Mouse (Mus musculus): ENCODE results near the gene Gm28539. TPM values are rescaled to one million over a fixed set of nuclear protein-coding genes. Genes with fewer than 3 reads are reported as not detected.

The Gm28539 gene
- polyA plus RNA-seq (2015; fragmentation: Nextera tagmentation; extraction: Ambion mirVana), result not detected in 2 replicates

DNA sequence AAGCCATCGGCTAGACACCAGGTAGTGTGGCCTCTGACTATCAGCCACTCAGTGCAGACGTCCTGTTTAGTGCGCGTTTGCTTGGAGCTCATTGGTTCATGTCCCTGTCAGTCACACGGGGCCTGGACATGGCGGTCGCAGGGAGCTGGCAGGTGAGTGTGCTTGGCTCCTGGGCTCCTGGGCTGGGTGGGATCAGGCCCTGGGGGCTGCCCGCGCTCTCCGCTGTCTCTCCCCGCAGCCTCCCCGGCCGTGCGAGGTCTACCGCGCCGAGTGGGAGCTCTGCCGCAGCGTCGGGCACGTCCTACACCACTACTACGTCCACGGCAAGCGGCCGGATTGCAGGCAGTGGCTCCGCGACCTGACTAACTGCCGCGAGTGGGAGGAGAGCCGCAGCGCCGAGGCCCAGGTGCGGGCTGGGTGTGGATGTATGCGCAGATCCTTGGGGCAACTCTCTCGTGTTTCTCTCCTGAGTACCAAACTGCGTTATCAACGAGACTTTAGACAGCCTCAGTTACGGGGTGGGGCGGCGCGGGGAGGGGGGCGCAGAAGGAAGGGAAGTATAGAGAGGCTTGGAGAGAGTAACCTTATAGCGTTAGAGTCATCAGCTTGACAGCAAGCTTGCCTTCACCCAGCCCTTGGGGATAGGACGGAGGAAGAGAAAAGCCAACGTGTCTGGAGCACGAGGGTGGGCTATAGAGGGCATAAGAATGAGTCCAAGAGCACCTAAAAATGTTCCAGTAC lies at the start of gene Gm28539, which contains the start of gene 2510002D24Rik:
TSS of gene Gm28539 (plus strand) at position 117 of the 741 bp plus-strand sequence.
TSS of gene 2510002D24Rik (plus strand) at position 111 of the 741 bp plus-strand sequence.
- Histone ChIP-seq H3K4me3 (peak within 1 kb of the TSS; percentile 93), H3K27ac (peak within 1 kb of the TSS; percentile 75), H3K36me3 (peaks cover 59% of the 10 kb centered on the region), H3K4me1 (no peaks in the 10 kb centered on the region), H3K27me3 (no peaks in the 10 kb centered on the region), H3K9me3 (no peaks in the 10 kb centered on the region), H3K9ac (peak within 1 kb of the TSS; percentile 84), H3K4me2 (replicated peaks) (peak within 1 kb of the TSS; percentile 74)
- ATAC-seq (ENCODE audit: low FRiP score, low read depth), result peak; percentile 99
- WGBS, result under 1% methylated on average over 46 of the region's 46 CpGs

DNA sequence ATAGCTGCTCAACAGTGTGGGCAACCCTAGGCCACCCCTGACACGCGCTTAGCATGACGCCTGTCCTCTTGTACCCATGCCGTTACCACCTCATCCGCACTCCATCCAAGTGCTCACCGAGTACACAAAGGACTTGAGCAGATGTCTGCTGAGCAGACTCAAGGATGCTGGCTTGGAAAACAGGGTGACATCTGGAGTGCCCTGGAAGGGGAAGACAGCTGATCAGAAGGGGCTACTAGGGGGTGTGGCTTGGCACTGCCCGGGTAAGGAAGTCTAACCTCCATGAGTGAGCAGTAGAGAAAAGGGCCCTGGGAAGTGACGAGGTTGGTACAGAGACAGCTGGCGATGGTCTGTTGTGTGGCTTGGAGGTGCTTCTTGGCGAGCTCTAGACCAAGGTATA lies 49.7 kb upstream of the Gm28539 start:
- ATAC-seq (ENCODE audit: low FRiP score, low read depth), result no peak
- no peak overlapping the region for H3K27ac ChIP-seq
- peaks cover 85% of the 10 kb centered on the region for H3K36me3 ChIP-seq
- no peak overlapping the region for H3K9ac ChIP-seq
- H3K27me3 ChIP-seq, result no peaks in the 10 kb centered on the region
- H3K4me3 ChIP-seq, result no peak overlapping the region
- no peaks in the 10 kb centered on the region for H3K4me1 ChIP-seq
- WGBS, result 94% methylated on average over 10 of the region's 10 CpGs
- H3K4me2 ChIP-seq (replicated peaks), result no peak overlapping the region
- H3K9me3 ChIP-seq, result no peaks in the 10 kb centered on the region

DNA sequence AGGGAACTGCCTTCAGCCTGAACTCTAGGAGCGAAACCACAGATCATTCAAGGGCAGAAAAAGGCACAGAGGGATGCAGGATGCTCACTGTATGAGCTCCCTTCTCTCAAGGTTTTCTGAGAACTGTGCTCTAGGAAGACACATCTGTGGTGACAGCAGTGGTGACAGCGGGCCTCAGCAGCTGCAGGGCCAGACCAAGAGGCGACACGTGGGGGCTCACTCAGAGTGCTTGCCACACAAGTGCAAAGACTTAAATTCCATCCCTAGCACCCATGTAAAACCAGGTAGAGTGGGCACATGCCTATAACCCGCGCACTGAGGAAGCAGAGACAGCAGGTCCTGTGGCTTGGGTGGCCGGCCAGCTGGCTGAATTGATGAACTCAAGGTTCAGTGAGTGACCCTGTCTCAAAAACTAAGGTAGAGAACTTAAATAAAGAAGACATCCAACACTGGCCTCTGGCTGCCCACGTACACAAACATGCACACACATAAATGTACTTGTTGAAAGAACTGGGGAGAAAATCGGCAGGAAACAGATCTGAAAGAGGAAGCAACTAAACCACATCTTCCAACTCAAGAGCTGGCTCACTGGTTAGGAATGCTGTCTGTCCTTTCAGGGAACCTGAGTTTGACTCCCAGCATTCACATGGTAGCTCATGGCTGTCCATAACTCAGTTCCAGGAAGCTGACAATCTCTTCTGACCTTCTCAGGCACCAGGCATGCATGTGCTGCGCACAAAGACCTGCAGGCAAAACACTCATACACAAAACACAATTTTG lies 47.6 kb upstream of the Gm28539 start:
- WGBS, result 83% methylated on average over 10 of the region's 10 CpGs
- peaks cover 87% of the 10 kb centered on the region for H3K36me3 ChIP-seq

DNA sequence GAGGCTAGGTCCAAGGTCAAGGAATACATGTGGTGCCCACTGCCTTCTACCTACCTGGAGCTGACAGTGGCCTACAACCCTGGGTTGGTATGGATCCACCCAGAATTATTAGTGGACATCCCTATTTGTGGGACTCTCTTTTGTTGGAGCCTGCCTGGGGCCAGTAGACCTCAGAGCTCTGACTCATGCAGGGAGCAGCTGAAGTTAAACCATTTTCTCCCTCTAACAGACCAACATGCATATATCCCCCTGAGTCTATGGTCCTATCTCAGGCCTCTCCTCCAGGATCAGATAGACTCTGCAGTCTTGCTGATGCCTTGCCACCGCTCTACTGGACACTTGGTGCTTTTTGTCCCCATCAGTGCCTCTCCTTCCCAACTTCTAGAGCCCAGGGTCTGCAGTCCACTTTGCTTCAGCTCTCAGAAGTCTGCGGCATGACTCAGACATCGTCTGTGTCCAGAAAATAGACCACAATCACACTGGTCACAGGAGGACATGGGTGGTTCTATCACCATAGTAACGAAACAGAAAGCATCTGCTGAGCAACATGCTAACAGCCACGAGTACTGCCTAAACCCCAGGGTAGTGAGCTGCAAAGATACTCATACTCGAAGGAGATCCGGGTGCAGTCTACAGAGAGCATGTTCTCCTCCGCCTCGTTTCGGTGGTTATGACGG lies 41.0 kb upstream of the Gm28539 start:
- WGBS, result 95% methylated on average over 11 of the region's 11 CpGs
- H3K4me1 ChIP-seq, result no peaks in the 10 kb centered on the region
- no peaks in the 10 kb centered on the region for H3K9me3 ChIP-seq
- no peak overlapping the region for H3K4me3 ChIP-seq
- no peak overlapping the region for H3K27ac ChIP-seq
- H3K9ac ChIP-seq, result no peak overlapping the region
- ATAC-seq (ENCODE audit: low FRiP score, low read depth), result no peak
- no peak overlapping the region for H3K4me2 ChIP-seq (replicated peaks)
- H3K36me3 ChIP-seq, result peaks cover 94% of the 10 kb centered on the region
- no peaks in the 10 kb centered on the region for H3K27me3 ChIP-seq

More for the DNA sequence above, 47.6 kb upstream of the Gm28539 start:
- no peak for ATAC-seq (ENCODE audit: low FRiP score, low read depth)
- Histone ChIP-seq H3K27ac (no peak overlapping the region), H3K9me3 (no peaks in the 10 kb centered on the region), H3K4me2 (replicated peaks) (no peak overlapping the region), H3K4me1 (no peaks in the 10 kb centered on the region), H3K4me3 (no peak overlapping the region), H3K27me3 (no peaks in the 10 kb centered on the region), H3K9ac (no peak overlapping the region)

DNA sequence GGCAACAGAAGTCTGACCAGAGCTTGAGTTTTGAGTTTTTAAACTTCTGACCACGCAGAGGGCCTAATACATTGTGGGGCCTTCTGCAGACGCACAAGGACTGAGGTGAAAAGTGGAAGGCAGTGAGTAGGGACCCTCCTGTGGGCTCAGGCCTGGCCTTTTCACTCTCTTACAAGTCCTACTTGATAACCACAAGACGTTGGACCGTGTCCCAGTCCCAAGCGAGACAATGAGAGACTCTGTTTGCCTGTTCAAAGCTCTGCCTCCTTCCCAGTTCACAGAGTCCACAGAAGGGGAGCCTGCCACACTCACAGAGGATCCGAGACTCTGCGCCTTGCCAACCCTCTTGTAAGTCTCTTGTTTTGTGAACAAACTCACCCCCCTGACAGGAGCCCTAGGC lies 39.7 kb upstream of the Gm28539 start:
- H3K27ac ChIP-seq, result no peak overlapping the region
- no peak overlapping the region for H3K9ac ChIP-seq
- 87% methylated on average over 7 of the region's 7 CpGs for WGBS
- H3K4me2 ChIP-seq (replicated peaks), result no peak overlapping the region
- no peak overlapping the region for H3K4me3 ChIP-seq
- no peaks in the 10 kb centered on the region for H3K9me3 ChIP-seq
- no peaks in the 10 kb centered on the region for H3K4me1 ChIP-seq
- ATAC-seq (ENCODE audit: low FRiP score, low read depth), result no peak
- peaks cover 94% of the 10 kb centered on the region for H3K36me3 ChIP-seq
- no peaks in the 10 kb centered on the region for H3K27me3 ChIP-seq

DNA sequence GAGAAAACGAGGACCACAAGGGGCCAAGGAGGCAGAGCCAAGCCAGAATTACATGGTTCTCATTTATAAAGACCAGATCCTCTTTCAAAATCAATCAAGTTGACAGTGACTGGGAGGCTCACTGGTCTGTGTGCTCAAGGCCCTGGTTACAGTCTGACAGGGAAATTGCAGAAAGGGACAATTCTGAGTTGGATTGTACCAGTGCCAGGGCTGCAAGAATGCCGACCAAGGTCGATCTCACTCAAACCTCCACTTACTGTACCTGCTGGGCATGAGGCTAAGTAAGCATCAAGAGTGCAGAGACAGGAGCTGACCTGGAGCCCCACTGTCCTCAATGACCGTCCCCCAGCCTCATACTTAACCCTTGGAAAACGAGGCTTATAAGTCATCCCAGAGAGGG lies 38.2 kb upstream of the Gm28539 start:
- no peaks in the 10 kb centered on the region for H3K9me3 ChIP-seq
- H3K27ac ChIP-seq, result no peak overlapping the region
- 90% methylated on average over 5 of the region's 5 CpGs for WGBS
- H3K4me2 ChIP-seq (replicated peaks), result no peak overlapping the region
- H3K36me3 ChIP-seq, result peaks cover 84% of the 10 kb centered on the region
- ATAC-seq (ENCODE audit: low FRiP score, low read depth), result no peak
- H3K4me1 ChIP-seq, result no peaks in the 10 kb centered on the region
- H3K4me3 ChIP-seq, result no peak overlapping the region
- H3K27me3 ChIP-seq, result no peaks in the 10 kb centered on the region
- H3K9ac ChIP-seq, result no peak overlapping the region

DNA sequence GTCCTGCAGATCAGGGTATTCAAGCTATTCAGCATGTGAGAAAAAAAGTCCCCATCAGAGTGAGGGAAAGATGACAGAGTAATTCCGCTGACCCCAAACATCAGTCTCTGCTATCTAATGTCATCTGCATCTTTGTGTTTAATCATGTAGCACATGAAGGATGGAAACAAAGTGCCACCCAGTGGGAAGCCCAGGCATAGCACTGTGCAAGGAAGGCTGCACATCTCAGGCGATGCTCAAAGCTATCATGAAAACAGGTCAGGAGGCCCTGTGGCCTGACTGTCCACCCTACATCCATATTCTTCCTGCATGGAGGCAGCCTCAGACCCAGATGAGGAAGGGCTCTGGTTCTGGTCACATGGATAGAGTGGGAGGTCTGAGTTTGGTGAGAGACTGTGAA lies 37.5 kb upstream of the Gm28539 start:
- Histone ChIP-seq H3K27me3 (no peaks in the 10 kb centered on the region), H3K27ac (no peak overlapping the region), H3K4me1 (no peaks in the 10 kb centered on the region), H3K4me2 (replicated peaks) (no peak overlapping the region), H3K4me3 (no peak overlapping the region), H3K9ac (no peak overlapping the region), H3K36me3 (peaks cover 80% of the 10 kb centered on the region), H3K9me3 (no peaks in the 10 kb centered on the region)
- ATAC-seq (ENCODE audit: low FRiP score, low read depth), result no peak
- WGBS, result 62% methylated on average over 2 of the region's 2 CpGs

DNA sequence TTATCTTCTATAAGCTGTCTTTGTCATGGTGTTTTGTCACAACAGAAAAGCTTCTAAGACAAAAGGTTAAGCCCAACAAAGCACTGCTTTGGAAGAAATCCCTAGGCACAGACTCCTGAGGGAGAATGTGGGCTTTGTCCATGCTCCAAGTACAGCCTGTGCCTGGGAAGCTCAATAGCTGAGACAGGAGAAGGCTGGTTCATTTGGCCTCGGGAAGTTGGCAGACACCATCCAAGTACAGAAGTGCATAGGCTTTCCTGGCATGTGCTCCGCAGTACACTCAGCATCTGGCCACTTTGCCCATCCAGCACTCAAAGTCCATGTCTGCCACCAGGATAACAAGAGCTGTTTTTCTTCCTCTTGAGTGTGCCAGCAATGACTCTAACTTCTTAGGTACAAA lies 30.6 kb upstream of the Gm28539 start:
- Histone ChIP-seq H3K4me3 (no peak overlapping the region), H3K9ac (no peak overlapping the region), H3K27me3 (no peaks in the 10 kb centered on the region), H3K9me3 (no peaks in the 10 kb centered on the region), H3K4me2 (replicated peaks) (no peak overlapping the region), H3K27ac (no peak overlapping the region), H3K4me1 (peaks cover 4% of the 10 kb centered on the region; the same call in 1 of the 2 replicates), H3K36me3 (peaks cover 69% of the 10 kb centered on the region)
- WGBS, result 95% methylated on average over 2 of the region's 2 CpGs
- no peak for ATAC-seq (ENCODE audit: low FRiP score, low read depth)

DNA sequence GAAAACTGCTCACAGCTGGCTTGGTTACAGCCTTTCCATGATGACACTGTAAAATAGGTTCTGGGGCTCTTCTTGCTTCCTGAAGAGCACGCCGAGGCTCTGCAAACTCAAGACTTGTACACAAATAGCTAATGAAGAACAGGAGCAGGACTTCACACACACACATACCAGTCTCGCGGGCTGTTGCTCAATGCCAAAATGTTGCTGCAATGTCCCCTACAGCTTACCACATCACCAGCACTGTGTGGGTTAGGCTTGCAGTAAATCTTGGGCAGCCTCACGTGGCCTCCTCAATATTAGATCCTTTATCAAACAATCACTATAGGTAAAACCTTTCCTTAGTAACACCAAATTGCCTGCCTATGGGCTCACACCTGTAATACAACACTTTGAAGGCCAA lies 27.4 kb upstream of the Gm28539 start:
- Histone ChIP-seq H3K4me1 (peaks cover 21% of the 10 kb centered on the region), H3K27ac (no peak overlapping the region), H3K4me3 (no peak overlapping the region), H3K9ac (no peak overlapping the region), H3K4me2 (replicated peaks) (no peak overlapping the region), H3K9me3 (no peaks in the 10 kb centered on the region), H3K36me3 (peaks cover 52% of the 10 kb centered on the region), H3K27me3 (no peaks in the 10 kb centered on the region)
- WGBS, result 92% methylated on average over 5 of the region's 5 CpGs
- ATAC-seq (ENCODE audit: low FRiP score, low read depth), result no peak

DNA sequence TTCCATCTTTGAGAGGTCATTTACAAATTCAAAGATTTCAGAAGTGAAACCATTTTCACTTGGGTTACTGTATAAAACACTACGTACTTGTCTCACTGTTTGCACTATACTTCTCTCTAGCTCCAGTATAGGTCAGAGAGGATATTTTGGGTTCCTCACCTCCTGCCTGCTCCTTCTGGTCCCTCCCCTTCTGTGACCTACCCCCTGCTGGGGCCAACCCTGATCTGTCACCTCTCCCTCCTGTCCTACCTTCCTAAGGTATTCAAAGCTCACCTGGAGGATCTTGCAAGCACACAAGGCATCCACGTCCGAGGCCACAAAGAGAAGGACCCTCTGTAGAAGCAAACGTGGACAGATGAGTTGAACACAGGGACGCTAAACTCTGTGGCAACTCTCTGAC lies 25.4 kb upstream of the Gm28539 start:
- Histone ChIP-seq H3K9ac (peak overlapping the region; percentile 71), H3K4me2 (replicated peaks) (peak overlapping the region; percentile 93), H3K27ac (no peak overlapping the region), H3K36me3 (peaks cover 51% of the 10 kb centered on the region), H3K4me1 (peaks cover 21% of the 10 kb centered on the region), H3K27me3 (no peaks in the 10 kb centered on the region), H3K9me3 (no peaks in the 10 kb centered on the region), H3K4me3 (peak overlapping the region; percentile 81)
- peak; percentile 0; the same call in 1 of the 2 replicates for ATAC-seq (ENCODE audit: low FRiP score, low read depth)
- 5% methylated on average over 5 of the region's 5 CpGs for WGBS

DNA sequence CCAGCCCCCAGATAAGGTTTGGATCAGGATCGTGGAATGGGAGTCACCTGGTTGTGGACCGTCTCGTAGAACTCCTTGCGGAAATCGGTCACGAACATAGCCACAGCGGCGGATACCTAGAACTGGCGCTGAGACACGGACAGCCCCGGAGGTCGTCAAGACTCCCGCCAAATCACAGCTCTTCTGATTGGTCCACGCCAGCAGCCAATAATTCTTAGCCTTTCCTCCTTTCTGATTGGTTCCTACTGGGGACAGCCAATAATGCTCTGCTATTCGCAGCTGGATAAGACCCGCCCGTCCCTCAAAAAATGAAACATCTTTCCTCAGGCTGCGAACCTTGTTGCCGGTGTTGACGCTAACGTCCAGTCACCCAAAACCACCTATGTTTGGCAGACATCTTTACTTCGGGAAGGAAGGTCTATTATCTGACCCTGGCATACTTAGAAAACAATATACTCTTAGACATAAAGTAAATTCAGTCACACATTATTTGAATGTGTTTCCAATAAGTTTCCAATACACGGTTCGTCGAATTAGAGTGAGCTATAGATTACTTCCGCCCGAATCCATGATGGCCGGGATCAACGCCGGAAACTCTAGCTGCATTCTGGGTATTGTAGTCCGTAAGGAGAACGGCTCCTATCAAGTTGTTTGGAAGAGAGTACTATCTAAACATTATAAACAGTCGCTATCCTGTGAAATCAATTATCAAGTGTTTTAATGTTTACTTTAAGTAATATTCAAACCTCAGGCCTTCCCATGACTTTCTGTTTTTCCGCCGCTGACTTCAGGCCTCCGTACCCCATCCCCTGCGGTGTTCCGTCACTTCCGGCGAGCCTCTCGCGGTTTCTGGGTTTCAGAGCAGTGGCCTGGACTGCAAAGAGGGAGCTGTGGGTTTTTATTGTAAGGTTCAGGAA lies 24.7 kb upstream of the Gm28539 start, which contains the start of the genes Ufd1 and Cdc45:
TSS of gene Ufd1 (plus strand) at position 312 of the 917 bp plus-strand sequence.
TSS of gene Cdc45 (minus strand) at position 520 of the 917 bp plus-strand sequence.
- Histone ChIP-seq H3K4me3 (peak within 1 kb of the TSS; percentile 81), H3K36me3 (peaks cover 51% of the 10 kb centered on the region), H3K4me2 (replicated peaks) (peak within 1 kb of the TSS; percentile 93), H3K27ac (peak within 1 kb of the TSS; percentile 72; the same call in 1 of the 2 replicates), H3K9ac (peak within 1 kb of the TSS; percentile 93), H3K27me3 (no peaks in the 10 kb centered on the region), H3K4me1 (peaks cover 21% of the 10 kb centered on the region), H3K9me3 (no peaks in the 10 kb centered on the region)
- under 1% methylated on average over 42 of the region's 42 CpGs for WGBS
- ATAC-seq (ENCODE audit: low FRiP score, low read depth), result peak; percentile 96
